Mouse (Mus musculus) gastrocnemius, adult 2 months (tissue): Measurements from ENCODE around the gene Klhdc7b. TPM values are rescaled to one million over a fixed set of nuclear protein-coding genes. Genes with fewer than 3 reads are reported as not detected.

Experiments used
- DNase-seq: peaks from one replicate; pipeline ENCODE4 v3.0.0; 2022
- H3K27ac ChIP-seq: fragments of 200-600 bp; 2 replicates; pipeline ENCODE4 v1.8.1; 2022; ENCODE audit warnings: mild to moderate bottlenecking
- H3K4me3 ChIP-seq: fragments of 200-600 bp; 2 replicates; pipeline ENCODE4 v1.8.1; 2022; ENCODE audit warnings: mild to moderate bottlenecking, moderate library complexity
- CTCF ChIP-seq: fragments of 200-600 bp; IDR thresholded peaks from 2 replicates; pipeline ENCODE4 v1.8.1; 2022; ENCODE audit warnings: antibody characterized with exemption, mild to moderate bottlenecking, moderate library complexity
- intact Hi-C: fragments of 180-260 bp; cut with DNase I; formaldehyde crosslinking; loops from one replicate; pipeline ENCODE4 v1.15.1; 2025
- long read RNA-seq, 2 experiments: library from polyadenylated mRNA; stranded (forward); transcript quantifications; one replicate each; pipeline ENCODE4 v2.0.0; 2021
- total RNA-seq, 2 experiments: library from RNA; stranded (reverse); gene quantifications; 2 replicates each; pipeline ENCODE4 v1.2.3; 2021

Klhdc7b gene
- not detected for total RNA-seq
- long read RNA-seq, experiment 1 = 0 reads
- long read RNA-seq, experiment 2 = 0 reads

- DNase-seq = no peak
- intact Hi-C loops = no loop called here
- TF ChIP-seq CTCF = no peak
- Histone ChIP-seq H3K4me3 (no peak within 1 kb of the TSS), H3K27ac (no peak within 1 kb of the TSS)
Observed at GRCm38 (mm10) chr15:89384617-89385016, at the start of gene Klhdc7b. Klhdc7b (plus strand) TSS chr15:89384917.

DNA sequence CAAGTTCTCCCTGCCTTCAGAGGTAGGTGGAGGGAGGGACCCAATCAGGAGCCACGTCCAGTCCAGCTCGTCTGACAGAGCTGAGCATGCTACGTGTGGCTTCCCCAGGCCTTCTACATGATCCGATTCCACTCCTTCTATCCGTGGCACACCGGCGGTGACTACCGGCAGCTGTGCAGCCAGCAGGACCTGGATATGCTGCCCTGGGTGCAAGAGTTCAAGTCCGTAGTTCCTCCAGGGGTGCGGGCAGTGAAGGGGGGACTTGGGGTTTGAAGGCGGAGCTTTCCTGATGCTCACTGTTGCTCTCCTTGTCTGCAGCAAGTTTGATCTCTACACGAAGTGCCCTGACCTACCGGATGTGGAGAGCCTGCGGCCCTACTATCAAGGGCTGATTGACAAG, 48.3 kb upstream of the Klhdc7b start:
- Histone ChIP-seq H3K4me3 (no peak overlapping the region), H3K27ac (no peak overlapping the region)
- DNase-seq = no peak
- no peak for TF ChIP-seq CTCF
- intact Hi-C loops = no loop called here

DNA sequence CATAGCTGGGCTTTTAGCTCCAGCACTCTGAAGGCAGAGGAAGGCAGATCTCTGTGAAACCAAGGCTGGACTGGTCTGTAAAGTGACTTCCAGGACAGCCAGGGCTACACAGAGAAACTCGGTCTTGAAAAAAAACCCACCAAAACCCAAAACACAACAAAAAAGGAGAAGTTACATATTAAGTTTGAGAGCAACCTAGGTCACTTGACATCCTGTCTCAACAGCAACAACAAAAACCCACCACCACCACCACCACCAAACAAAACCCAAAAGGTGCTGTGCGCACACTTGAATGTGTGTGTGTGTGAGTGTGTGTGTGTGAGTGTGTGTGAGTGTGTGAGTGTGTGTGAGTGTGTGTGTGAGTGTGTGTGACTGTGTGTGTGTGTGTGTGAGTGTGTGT, 45.0 kb upstream of the Klhdc7b start:
- DNase-seq = no peak
- intact Hi-C loops = no loop called here
- Histone ChIP-seq H3K27ac (no peak overlapping the region), H3K4me3 (no peak overlapping the region)
- TF ChIP-seq CTCF = no peak

DNA sequence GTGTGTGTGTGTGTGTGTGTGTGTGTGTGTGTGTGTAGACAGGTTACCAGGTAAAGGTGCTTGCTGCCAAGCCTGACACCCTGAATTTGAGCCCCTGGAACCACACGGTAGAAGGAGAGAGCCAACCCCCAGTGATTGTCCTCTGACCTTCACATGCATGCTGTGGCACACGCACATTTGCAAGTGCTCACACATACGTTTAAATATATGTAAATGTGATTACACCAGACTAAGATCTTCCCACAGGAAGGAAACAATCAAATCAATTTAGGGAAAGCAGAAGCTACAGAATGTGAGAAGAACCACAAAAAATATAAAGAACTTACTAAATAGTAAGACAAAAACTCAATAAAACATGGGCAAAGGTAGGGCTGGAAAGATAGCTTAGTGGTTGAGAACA, 44.6 kb upstream of the Klhdc7b start:
- H3K27ac ChIP-seq = no peak overlapping the region
- no peak overlapping the region for H3K4me3 ChIP-seq
- intact Hi-C loops = no loop called here
- TF ChIP-seq CTCF = no peak
- no peak for DNase-seq

DNA sequence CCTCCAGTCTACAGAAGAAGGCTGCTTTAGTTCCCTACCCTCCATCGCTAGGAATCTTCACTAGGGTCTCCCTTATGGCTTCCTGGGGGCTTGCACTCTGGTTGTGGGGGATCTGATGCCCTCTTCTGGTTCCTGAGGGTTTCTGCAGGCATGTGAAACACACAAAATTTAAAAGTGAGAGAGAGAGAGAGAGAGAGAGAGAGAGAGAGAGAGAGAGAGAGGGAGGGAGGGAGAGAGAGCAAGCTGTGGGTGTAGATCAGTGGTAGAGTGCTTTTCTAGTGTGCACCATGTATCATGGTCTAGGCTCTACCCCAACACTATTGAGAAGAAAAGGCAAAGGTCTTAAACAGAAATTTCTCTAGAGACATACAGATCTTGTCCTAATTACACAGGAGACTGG, 43.0 kb upstream of the Klhdc7b start:
- H3K4me3 ChIP-seq = no peak overlapping the region
- H3K27ac ChIP-seq = no peak overlapping the region
- no peak for TF ChIP-seq CTCF
- DNase-seq = no peak
- intact Hi-C loops = no loop called here

DNA sequence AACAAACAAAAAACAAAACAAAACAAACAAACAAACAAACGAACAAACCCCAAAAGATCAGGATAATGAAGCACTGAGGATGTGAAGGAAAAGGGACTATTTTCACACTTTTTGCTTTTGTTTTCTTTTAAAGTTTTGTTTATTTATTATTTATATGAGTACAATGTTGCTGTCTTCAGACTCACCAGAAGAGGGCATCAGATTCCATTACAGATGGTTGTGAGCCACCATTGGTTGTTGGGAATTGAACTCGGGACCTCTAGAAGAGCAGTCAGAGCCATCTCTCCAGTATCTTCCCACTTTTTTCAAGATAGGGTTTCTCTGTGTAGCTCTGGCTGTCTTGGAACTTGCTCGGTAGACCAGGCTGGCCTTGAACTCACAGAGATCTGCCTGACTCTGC, 41.4 kb upstream of the Klhdc7b start:
- Histone ChIP-seq H3K27ac (no peak overlapping the region), H3K4me3 (no peak overlapping the region)
- TF ChIP-seq CTCF = peak; percentile 62
- intact Hi-C loops = no loop called here
- no peak for DNase-seq

- intact Hi-C loops = loop anchor here (10.0 kb wide), 1 partner anchor 184 kb away; no protein-coding TSS in a partner anchor
Observed at GRCm38 (mm10) chr15:89350447-89350846, 34.3 kb upstream of the Klhdc7b start.

DNA sequence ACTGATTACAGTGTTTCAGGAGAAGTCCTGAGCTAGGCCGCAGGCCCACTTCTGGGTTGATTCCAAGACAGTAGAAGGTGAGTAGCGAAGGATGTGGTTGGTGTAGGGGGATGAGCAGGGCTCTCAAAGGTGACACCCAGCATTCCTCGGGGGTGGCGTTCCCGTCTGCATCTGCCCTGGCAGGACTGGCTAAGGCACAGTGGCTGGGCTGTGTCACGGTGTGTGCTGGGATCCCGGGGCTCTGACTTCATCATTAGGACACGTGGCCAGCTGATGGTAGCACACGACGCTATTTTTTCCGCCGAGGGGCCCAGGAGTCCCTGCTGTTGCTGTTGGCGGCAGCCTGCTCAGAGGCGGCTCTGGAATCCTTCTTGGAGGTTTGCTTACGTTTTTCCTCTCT, 33.4 kb upstream of the Klhdc7b start:
- peak overlapping the region; percentile 74; the same call in 1 of the 2 replicates for H3K27ac ChIP-seq
- no peak for DNase-seq
- intact Hi-C loops = loop anchor here (10.0 kb wide), 1 partner anchor 183 kb away; no protein-coding TSS in a partner anchor
- H3K4me3 ChIP-seq = no peak overlapping the region
- TF ChIP-seq CTCF = no peak

More at GRCm38 (mm10) chr15:89350447-89350846, 34.3 kb upstream of the Klhdc7b start:
- no peak for TF ChIP-seq CTCF
- H3K27ac ChIP-seq = peak overlapping the region; percentile 74
- H3K4me3 ChIP-seq = peak overlapping the region; percentile 50
- no peak for DNase-seq

GRCm38 (mm10) chr15:89352054-89352453, 32.7 kb upstream of the Klhdc7b start:
- no peak for DNase-seq
- TF ChIP-seq CTCF = no peak
- intact Hi-C loops = loop anchor here (10.0 kb wide), 1 partner anchor 183 kb away; no protein-coding TSS in a partner anchor
- Histone ChIP-seq H3K4me3 (no peak overlapping the region), H3K27ac (no peak overlapping the region)

DNA sequence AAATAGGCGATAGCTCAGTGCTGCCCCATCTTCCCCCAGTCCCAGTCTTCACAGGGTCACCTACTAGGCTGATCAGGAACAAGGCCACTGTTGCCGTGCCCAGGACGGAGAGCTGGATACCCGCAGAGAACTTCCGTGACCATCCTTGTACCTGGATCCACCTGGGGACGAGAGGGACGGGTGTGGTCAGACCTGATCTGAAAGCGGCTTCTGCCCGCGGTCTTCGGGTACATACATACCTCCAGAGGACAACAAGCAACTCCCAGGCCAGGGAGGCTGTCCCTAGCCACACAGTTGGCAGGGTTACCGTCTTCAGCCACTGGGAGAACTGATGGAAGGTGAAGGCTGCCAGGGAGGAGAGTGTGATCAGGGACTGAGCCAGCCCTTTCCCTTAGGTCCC, 31.9 kb upstream of the Klhdc7b start:
- no peak for TF ChIP-seq CTCF
- DNase-seq = no peak
- Histone ChIP-seq H3K27ac (no peak overlapping the region), H3K4me3 (no peak overlapping the region)
- intact Hi-C loops = loop anchor here (10.0 kb wide), 1 partner anchor 182 kb away; no protein-coding TSS in a partner anchor

DNA sequence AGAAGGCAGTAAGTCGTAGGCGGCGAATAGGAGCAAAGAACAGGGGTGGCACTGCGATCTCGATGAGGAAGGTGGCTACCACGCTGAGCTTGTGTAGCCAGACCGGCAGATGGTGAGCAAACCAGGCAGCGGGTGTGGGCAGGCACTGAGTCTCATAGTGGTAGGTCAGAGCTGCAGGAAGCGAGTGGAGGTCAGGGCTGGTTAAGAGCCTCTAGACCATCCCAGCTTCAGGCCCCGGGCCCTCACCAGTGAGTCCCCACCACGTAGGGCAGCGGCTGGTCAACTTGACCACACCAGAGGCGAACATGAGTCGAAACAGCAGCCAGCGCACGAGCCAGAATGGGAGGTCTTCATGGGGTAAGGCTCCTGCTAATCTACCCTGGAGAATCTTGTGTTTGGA, 30.9 kb upstream of the Klhdc7b start:
- H3K27ac ChIP-seq = no peak overlapping the region
- no peak overlapping the region; the same call in 1 of the 2 replicates for H3K4me3 ChIP-seq
- intact Hi-C loops = loop anchor here (2.0 to 10.0 kb wide), 2 partner anchors 37 to 181 kb away; no protein-coding TSS in a partner anchor
- DNase-seq = no peak
- TF ChIP-seq CTCF = no peak

GRCm38 (mm10) chr15:89354455-89354854, 30.3 kb upstream of the Klhdc7b start:
- peak overlapping the region; percentile 96 for H3K4me3 ChIP-seq
- DNase-seq = no peak
- intact Hi-C loops = loop anchor here (2.0 to 10.0 kb wide), 2 partner anchors 38 to 180 kb away; no protein-coding TSS in a partner anchor
- peak overlapping the region; percentile 94 for H3K27ac ChIP-seq
- TF ChIP-seq CTCF = no peak

- H3K4me3 ChIP-seq = peak within 1 kb of the TSS; percentile 96
- peak within 1 kb of the TSS; percentile 94 for H3K27ac ChIP-seq
- intact Hi-C loops = loop anchor here (1.0 to 10.0 kb wide), 5 partner anchors 18 to 537 kb away; partner anchors contain the start of genes Alg12, C730034F03Rik, Chkb and Creld2
- peak; percentile 97 for DNase-seq
- no peak for TF ChIP-seq CTCF
Observed at GRCm38 (mm10) chr15:89355241-89356187, 29.2 kb upstream of the Klhdc7b start, which contains the start of the genes Lmf2 and Ncaph2. Lmf2 (minus strand) TSS chr15:89355659. Ncaph2 (plus strand) TSS chr15:89355719.
